Mouse (Mus musculus) heart, adult 8-10 months (tissue): Measurements from ENCODE around the gene Eef2. TPM values are rescaled to one million over a fixed set of nuclear protein-coding genes. Genes with fewer than 3 reads are reported as not detected.
A peak's percentile ranks its signal among the peaks of the same experiment; 100 is the strongest.
"Not testable (repeated sequence)": the region's sequence is repeated elsewhere in the genome, so short reads cannot be mapped to it uniquely, and the experiment has no call there.

Experiments
- DNase-seq: peaks from one replicate; pipeline ENCODE4 v3.0.0; 2022; ENCODE audit warnings: low spot score
- total RNA-seq, 4 experiments: library from RNA; stranded (reverse); gene quantifications; 2 replicates each; pipeline ENCODE4 v1.2.4; 2022

Eef2 gene
- total RNA-seq, 4 experiments from 2014 or later: 1,076 to 1,267 (median 1,170) TPM

GRCm38 (mm10) chr10:81200141-81200540 lies 23.7 kb downstream of the Eef2 start:
- no peak for DNase-seq

GRCm38 (mm10) chr10:81200605-81201287 lies 24.3 kb downstream of the Eef2 start:
- no peak for DNase-seq

GRCm38 (mm10) chr10:81201807-81202758 lies 25.7 kb downstream of the Eef2 start, which contains the start of gene Nmrk2:
Nmrk2 (minus strand) TSS chr10:81202051.
- no peak for DNase-seq

GRCm38 (mm10) chr10:81202978-81203720 lies 26.7 kb downstream of the Eef2 start:
- DNase-seq: no peak

GRCm38 (mm10) chr10:81204137-81204536 lies 27.7 kb downstream of the Eef2 start:
- no peak for DNase-seq

GRCm38 (mm10) chr10:81210154-81210553 lies 33.7 kb downstream of the Eef2 start:
- DNase-seq: no peak

- DNase-seq: no peak
These were observed 39.8 kb downstream of the Eef2 start for GRCm38 (mm10) chr10:81216260-81216659.

GRCm38 (mm10) chr10:81216810-81217209 lies 40.4 kb downstream of the Eef2 start:
- no peak for DNase-seq

GRCm38 (mm10) chr10:81217267-81217666 lies 40.8 kb downstream of the Eef2 start:
- DNase-seq: not testable (repeated sequence)

GRCm38 (mm10) chr10:81217964-81218363 lies 41.5 kb downstream of the Eef2 start:
- DNase-seq: peak; percentile 38

- DNase-seq: no peak
These were observed 45.1 kb downstream of the Eef2 start for GRCm38 (mm10) chr10:81221402-81222015.

- not testable (repeated sequence) for DNase-seq
These were observed 47.3 kb downstream of the Eef2 start for GRCm38 (mm10) chr10:81223731-81224130.

GRCm38 (mm10) chr10:81229735-81230437 lies 53.5 kb downstream of the Eef2 start:
- no peak for DNase-seq

- no peak for DNase-seq
These were observed 54.3 kb downstream of the Eef2 start, which contains the start of gene Atcay for GRCm38 (mm10) chr10:81230438-81231332. Atcay (minus strand) TSS chr10:81230833.

GRCm38 (mm10) chr10:81231436-81231835 lies 55.0 kb downstream of the Eef2 start:
- DNase-seq: no peak
